In genomic region chr17:47803662-47804061, GRCm38 (mm10) we compare ENCODE assay signal across 23 mouse cellular contexts. TPM values are rescaled to one million over a fixed set of nuclear protein-coding genes. Genes with fewer than 3 reads are reported as not detected.
DNase-seq lines count a peak whose midpoint lies in the region; ATAC-seq and TF ChIP-seq lines count a peak whose summit lies in the region.
"Had no signal": no experiment of that assay in that cellular context is flagged by ENCODE, and none has a peak within 500 bp of the region (broad histone marks: within the 10 kb centered on the region; RNA-seq: fewer than 3 reads in every experiment).

No protein-coding gene starts in this region.

- TF ChIP-seq CTCF in kidney, postnatal 0 days (IDR thresholded peaks at IDR 0.05; ENCODE audit: low read depth) = peak; percentile 10; the same call in 1 of the 2 replicates
- peak; percentile 86 for TF ChIP-seq CTCF in E14TG2a.4 (conservative IDR thresholded peaks at IDR 0.05; ENCODE audit: low read length)

- ATAC-seq in kidney, postnatal 0 days (replicated peaks; ENCODE audit: low FRiP score, low read depth) = no peak
- ATAC-seq in kidney, embryonic 15.5 days (replicated peaks; ENCODE audit: low FRiP score) = no peak
- no peak for ATAC-seq in midbrain, embryonic 16.5 days
- ATAC-seq: forebrain, embryonic 13.5 days; hindbrain, postnatal 0 days had no signal

- 0 out of 2 replicates have a peak, but pooled peaks cover 6% of the 10 kb centered on the region for H3K4me1 ChIP-seq in kidney, postnatal 0 days (replicated peaks; ENCODE audit: insufficient read depth, low read length)
- H3K4me1 ChIP-seq in kidney, embryonic 15.5 days = peaks cover 34% of the 10 kb centered on the region
- H3K4me1 ChIP-seq in E14TG2a.4 (replicated peaks; ENCODE audit: low read depth, low read length) = peaks cover 57% of the 10 kb centered on the region
- H3K4me1 ChIP-seq in midbrain, embryonic 16.5 days (ENCODE audit: control insufficient read depth, insufficient read depth, low read length) = no peaks in the 10 kb centered on the region

- no peak overlapping the region for H3K9ac ChIP-seq in kidney, postnatal 0 days (ENCODE audit: low read depth, low read length)
- H3K9ac ChIP-seq in kidney, embryonic 15.5 days = no peak overlapping the region
- H3K9ac ChIP-seq in midbrain, embryonic 16.5 days (ENCODE audit: low read depth, low read length) = no peak overlapping the region
- H3K9ac ChIP-seq: embryonic facial prominence, embryonic 13.5 days; forebrain, embryonic 13.5 days; heart, embryonic 12.5 days; neural tube, embryonic 12.5 days had no signal

- no peak for DNase-seq in kidney, postnatal 0 days (ENCODE audit: low spot score)
- DNase-seq in 416B (ENCODE audit: low read depth) (peak; percentile 50), NIH3T3 (ENCODE audit: low read depth) (peak; percentile 28)
- DNase-seq in urinary bladder, postnatal 25 days (ENCODE audit: low spot score) = no peak
- DNase-seq: cerebellum, adult 11-12 months; cerebellum, postnatal 14 days; heart, postnatal 10 days; kidney, adult 11 months; lung, adult 18-20 months; lung, postnatal 36 days; midbrain, embryonic 14.5 days; thymus, postnatal 36 days had no signal

- no peaks in the 10 kb centered on the region for H3K36me3 ChIP-seq in kidney, postnatal 0 days (ENCODE audit: insufficient read depth, low read length)
- no peaks in the 10 kb centered on the region for H3K36me3 ChIP-seq in kidney, embryonic 15.5 days
- no peaks in the 10 kb centered on the region for H3K36me3 ChIP-seq in E14TG2a.4 (ENCODE audit: insufficient read depth, low read length)
- no peaks in the 10 kb centered on the region for H3K36me3 ChIP-seq in midbrain, embryonic 16.5 days (ENCODE audit: control insufficient read depth, insufficient read depth, low read length)
- H3K36me3 ChIP-seq: embryonic facial prominence, embryonic 13.5 days; G1E; heart, embryonic 12.5 days; hindbrain, embryonic 10.5 days; neural tube, embryonic 12.5 days had no signal

- no peak overlapping the region for H3K27ac ChIP-seq in kidney, postnatal 0 days
- no peak overlapping the region for H3K27ac ChIP-seq in kidney, embryonic 15.5 days
- H3K27ac ChIP-seq in midbrain, embryonic 16.5 days (ENCODE audit: low read length) = no peak overlapping the region
- H3K27ac ChIP-seq: forebrain, embryonic 13.5 days; hindbrain, postnatal 0 days; neural tube, embryonic 12.5 days had no signal

- no peak overlapping the region for H3K4me2 ChIP-seq in kidney, postnatal 0 days (ENCODE audit: low read length)
- no peak overlapping the region for H3K4me2 ChIP-seq in kidney, embryonic 15.5 days
- no peak overlapping the region for H3K4me2 ChIP-seq in midbrain, embryonic 16.5 days (ENCODE audit: low read length)
- H3K4me2 ChIP-seq: embryonic facial prominence, embryonic 13.5 days; forebrain, embryonic 13.5 days; heart, embryonic 12.5 days; liver, embryonic 11.5 days; neural tube, embryonic 12.5 days had no signal

- 92% methylated on average over 4 of the region's 4 CpGs for WGBS in kidney, postnatal 0 days
- 94% methylated on average over 4 of the region's 4 CpGs for WGBS in kidney, embryonic 15.5 days
- WGBS in midbrain, embryonic 16.5 days = 93% methylated on average over 4 of the region's 4 CpGs

- H3K4me3 ChIP-seq in kidney, postnatal 0 days (replicated peaks; ENCODE audit: low read depth, low read length) = no peak overlapping the region
- H3K4me3 ChIP-seq in kidney, embryonic 15.5 days (replicated peaks) = no peak overlapping the region
- H3K4me3 ChIP-seq in E14TG2a.4 (replicated peaks; ENCODE audit: low read length) = no peak overlapping the region
- no peak overlapping the region for H3K4me3 ChIP-seq in midbrain, embryonic 16.5 days (ENCODE audit: low read depth, low read length)
- H3K4me3 ChIP-seq: embryonic facial prominence, embryonic 13.5 days; forebrain, embryonic 13.5 days; heart, embryonic 12.5 days; hindbrain, embryonic 10.5 days; neural tube, embryonic 12.5 days had no signal

- no peaks in the 10 kb centered on the region for H3K27me3 ChIP-seq in kidney, postnatal 0 days (ENCODE audit: insufficient read depth, low read length)
- H3K27me3 ChIP-seq in kidney, embryonic 15.5 days = peaks cover 38% of the 10 kb centered on the region
- peaks cover 35% of the 10 kb centered on the region for H3K27me3 ChIP-seq in E14TG2a.4 (ENCODE audit: insufficient read depth, low read length)
- no peaks in the 10 kb centered on the region for H3K27me3 ChIP-seq in midbrain, embryonic 16.5 days (ENCODE audit: control insufficient read depth, insufficient read depth, low read depth, low read length)
- H3K27me3 ChIP-seq: embryonic facial prominence, embryonic 13.5 days; heart, embryonic 12.5 days; neural tube, embryonic 12.5 days had no signal

- no peaks in the 10 kb centered on the region for H3K9me3 ChIP-seq in kidney, postnatal 0 days (replicated peaks; ENCODE audit: low read length)
- H3K9me3 ChIP-seq in kidney, embryonic 15.5 days (replicated peaks) = no peaks in the 10 kb centered on the region
- no peaks in the 10 kb centered on the region for H3K9me3 ChIP-seq in E14TG2a.4 (ENCODE audit: low read length)
- H3K9me3 ChIP-seq in midbrain, embryonic 16.5 days (replicated peaks; ENCODE audit: control insufficient read depth, low read length, poor library complexity, severe bottlenecking) = no peaks in the 10 kb centered on the region
- H3K9me3 ChIP-seq: embryonic facial prominence, embryonic 13.5 days; forebrain, embryonic 13.5 days; G1E; heart, embryonic 12.5 days; hindbrain, embryonic 10.5 days; neural tube, embryonic 12.5 days had no signal

RNA-seq across cellular contexts. Expression of gene Mdfi, which starts 30.8 kb away (rescaled TPM):
- 5.5 and 6.2 TPM in 2 replicates for polyA plus RNA-seq in kidney, postnatal 0 days (2015; fragmentation: Nextera tagmentation; extraction: Ambion mirVana)
- 7.7 and 12.6 TPM in 2 replicates for polyA plus RNA-seq in kidney, embryonic 15.5 days (2015; fragmentation: Nextera tagmentation; extraction: Ambion mirVana)
- polyA plus RNA-seq in midbrain, embryonic 16.5 days (2015; fragmentation: Nextera tagmentation; extraction: Ambion mirVana) = 2.4 and 2.9 TPM in 2 replicates
- polyA plus RNA-seq: G1E had no signal

Comparison
In these comparisons a context has a peak if more than half of its experiments do, and no peak if none do; other contexts are left out.
1. DNase-seq: peak in 416B (single experiment) and NIH3T3 (single experiment); none in kidney, postnatal 0 days (single experiment) and urinary bladder, postnatal 25 days (single experiment).